Mouse (Mus musculus) ovary, adult 18-20 months (tissue): ENCODE data around the gene Ccdc110.

Source experiments
- DNase-seq: peaks from one replicate; pipeline ENCODE4 v3.0.0; 2022; ENCODE audit warnings: low spot score, mixed read lengths

Ccdc110 gene

DNA sequence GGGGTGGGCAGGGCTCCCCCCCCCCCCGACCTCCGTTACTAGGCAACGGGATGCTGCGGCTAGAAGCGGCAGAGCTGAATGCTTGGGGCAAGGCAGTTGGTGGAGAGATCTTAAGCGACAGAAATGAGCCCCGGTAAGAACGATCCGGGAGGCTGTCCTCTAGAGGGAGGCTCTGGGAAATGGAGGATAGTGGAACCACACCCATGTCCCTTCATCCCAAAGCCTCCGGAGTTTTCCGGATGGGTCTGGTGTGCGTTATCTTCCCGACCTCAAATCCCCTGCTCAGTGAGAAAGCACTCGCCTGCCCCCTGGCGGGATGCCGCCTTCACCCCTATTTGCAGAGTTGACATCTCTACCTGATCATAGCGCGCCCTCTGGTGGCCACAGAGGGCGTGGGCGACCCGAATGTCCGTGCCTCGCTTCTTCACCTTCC lies at the start of gene Ccdc110:
TSS of gene Ccdc110 (plus strand) at position 38 of the 433 bp plus-strand sequence.
- peak; percentile 79 for DNase-seq

DNA sequence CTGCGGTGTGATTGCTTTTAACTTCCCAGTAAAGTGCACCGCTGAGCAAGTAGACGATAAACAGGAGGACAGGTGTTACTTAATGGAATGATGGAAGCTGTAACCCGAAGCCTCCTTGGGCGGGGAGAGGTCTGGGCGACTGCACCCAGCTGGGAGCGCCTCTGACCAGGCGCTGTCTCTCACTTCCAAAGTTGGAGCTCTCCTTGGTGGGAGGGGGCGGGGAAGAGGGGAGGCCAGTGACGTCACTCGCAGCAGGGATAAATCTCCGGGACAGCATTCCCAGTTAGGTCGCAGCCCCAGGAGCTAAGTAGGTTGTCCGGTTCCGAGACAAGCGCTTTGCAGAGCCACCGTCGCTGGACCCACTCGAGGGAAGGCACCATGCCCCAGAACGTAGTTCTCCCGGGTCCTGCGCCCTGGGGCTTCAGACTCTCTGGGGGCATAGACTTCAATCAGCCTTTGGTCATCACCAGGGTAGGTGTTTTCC lies 49.2 kb upstream of the Ccdc110 start, which contains the start of gene Pdlim3:
TSS of gene Pdlim3 (plus strand) at position 260 of the 484 bp plus-strand sequence.
- DNase-seq, result peak; percentile 18

DNA sequence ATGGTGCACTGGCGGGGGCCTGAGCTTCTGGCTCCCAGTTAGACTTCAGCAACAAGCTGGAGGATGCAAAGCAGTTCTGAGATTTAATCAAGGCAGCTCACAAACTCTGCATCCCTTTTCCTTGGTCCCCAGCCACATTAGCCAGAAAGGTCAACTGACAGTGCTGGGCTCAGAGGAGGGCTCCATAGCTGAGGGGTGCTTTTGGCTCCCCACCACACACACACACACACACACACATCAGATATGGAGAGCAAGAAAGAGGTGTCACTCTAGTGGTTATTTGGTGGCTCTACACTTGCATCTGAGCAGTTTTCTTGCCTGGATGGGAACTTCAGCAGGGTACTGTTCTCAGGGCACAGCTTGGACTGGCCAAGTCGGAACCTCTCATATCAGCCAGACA lies 48.6 kb upstream of the Ccdc110 start:
- DNase-seq, result no peak

DNA sequence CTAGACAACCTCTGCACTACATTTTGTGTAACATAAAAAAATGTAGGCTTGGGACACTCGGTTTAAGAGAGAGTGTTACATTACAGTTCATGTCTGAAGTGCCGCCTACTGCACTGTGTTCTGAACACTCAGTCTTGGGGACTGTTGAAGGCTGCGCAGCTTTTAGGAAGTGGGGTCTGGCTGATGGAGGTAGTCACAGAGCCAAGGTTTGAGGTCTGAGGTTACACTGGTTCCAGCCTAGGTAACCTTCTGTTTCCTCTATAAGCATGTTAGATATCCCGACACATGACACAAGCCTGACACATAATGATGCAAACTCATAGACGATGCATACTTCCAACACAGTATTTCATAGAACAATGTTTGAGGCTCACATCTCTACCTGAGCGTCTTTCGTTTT lies 44.7 kb upstream of the Ccdc110 start:
- no peak for DNase-seq

DNA sequence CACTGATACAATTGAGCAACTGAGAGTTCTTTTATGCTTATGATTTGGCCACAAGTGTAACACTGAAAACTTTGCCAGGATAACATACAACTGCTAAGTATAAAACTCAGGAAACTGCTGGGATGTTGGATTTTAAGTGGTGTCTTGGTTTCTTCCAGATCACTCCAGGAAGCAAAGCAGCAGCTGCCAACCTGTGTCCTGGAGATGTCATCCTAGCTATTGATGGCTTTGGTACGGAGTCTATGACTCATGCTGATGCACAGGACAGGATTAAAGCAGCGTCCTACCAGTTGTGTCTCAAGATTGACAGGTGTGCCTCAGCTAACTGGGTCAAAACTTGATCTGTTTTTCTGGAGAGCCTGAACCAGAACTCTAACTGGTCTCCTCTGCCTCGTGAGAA lies 37.8 kb upstream of the Ccdc110 start:
- no peak for DNase-seq

DNA sequence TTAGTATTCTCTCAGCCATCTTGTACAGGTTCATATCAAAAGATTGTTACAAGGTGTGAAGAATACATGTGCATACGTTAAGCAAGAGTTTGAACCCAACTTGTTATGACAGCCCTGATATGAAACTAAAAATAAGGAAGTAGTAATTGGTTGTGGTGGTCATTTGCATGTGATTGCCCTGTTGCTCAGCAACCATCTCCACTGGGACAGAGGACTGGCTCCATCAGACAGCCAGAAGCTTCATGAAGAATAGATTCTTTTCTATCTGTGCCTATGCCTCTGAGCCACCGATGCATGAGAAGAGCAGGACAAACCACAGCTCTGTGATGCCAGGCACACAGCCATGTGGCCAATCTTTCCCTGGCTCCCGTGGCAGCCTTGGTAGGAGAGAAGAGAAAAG lies 34.6 kb upstream of the Ccdc110 start:
- DNase-seq, result no peak

DNA sequence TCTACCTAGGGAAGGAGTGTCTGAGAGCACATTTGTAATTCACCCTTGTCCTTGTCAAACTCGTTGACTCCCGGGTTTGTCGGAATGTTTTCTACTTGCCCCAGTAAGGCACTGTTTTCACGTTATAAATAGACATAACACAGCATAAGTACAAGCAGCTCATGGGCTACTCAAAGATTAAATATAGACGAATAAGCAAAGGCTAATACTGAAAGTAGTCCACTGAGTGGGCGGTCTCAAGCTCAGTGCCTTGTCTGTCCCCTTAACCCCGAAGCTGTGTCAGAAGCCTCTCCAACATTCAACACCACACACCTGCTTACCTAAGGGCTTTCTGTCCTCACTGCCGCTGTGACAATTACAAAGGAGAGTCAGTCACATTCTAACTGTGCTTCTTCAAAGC lies 32.8 kb upstream of the Ccdc110 start:
- DNase-seq, result no peak

DNA sequence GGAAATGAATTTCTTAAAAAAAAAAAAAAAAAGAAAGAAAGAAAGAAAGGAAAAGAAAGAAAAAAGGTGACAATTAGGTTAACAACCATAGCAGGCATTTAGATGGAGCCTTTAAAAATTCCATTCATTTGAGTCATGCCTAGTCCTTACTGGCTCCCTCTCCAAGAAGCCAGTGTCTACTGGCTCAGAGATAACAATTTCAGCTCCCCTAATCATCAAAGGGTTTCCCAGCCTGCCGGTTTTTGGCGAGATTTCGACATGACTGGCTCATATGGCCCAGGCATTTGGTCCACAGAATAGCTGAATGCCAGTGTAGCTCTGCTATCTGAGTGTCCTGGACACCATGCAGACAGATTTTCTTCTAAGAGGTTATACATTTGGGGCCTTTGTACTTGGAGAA lies 30.8 kb upstream of the Ccdc110 start:
- DNase-seq, result no peak

DNA sequence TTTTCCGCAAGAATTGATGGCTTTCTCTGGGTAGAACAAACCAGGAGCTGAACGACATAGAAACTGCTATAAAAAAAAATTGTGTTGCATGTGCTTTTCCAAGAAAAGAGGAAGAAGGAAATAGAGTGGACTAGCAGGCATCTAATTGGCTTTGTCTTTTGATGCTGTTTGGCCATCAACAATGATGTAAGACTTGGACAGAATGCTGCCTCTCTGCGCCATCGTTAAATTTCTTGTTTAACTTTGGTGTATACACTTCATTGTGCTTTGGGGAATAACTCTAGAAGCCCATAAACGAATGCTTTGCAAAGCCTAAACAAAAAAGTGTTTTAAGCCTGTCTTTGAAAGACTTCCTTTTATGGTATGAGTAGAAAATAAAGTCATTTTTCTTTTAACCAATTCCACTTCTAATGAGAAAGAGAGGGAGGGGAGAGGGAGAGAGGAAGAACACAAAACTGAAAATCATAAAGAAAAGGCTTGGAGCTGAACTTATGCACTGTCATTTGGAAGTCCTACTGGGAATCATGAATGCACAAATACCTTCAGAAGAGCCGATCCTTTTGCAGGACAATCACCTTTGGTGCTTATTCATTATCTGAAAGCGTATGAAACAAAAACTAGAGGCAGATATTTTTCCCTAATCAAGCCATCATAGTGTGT lies 28.7 kb upstream of the Ccdc110 start:
- DNase-seq, result no peak

DNA sequence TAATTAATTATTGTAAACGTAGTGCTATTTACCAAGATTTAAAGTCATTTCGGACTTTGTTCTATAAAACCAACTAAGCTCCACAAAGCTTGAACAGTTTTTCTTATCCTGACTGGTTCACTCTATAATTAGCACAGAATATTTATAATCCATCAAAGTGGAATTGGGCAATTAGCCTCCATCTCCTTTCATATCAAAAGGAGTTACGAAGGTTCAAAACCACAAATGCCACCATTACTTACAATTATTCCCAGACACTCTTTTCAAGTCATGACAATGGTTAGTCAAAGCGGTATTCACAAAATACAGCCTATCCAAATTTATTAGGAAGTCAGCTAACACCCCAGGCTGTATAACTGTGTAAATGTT lies 28.2 kb upstream of the Ccdc110 start:
- DNase-seq, result no peak

DNA sequence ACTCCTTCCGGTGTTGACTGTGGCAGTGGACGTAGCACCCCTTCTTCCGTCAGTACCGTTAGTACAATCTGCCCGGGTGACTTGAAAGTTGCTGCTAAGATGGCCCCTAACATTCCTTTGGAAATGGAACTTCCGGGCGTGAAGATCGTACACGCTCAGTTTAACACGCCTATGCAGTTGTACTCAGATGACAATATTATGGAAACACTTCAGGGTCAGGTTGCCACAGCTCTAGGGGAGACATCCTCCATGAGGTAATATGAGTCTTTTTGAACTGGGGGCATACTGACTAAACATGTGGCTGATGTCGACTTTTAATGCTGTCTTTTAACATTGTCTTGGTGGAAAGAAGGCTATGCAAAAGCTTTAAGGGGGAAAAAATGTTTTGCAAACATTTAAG lies 20.7 kb upstream of the Ccdc110 start:
- DNase-seq, result no peak

DNA sequence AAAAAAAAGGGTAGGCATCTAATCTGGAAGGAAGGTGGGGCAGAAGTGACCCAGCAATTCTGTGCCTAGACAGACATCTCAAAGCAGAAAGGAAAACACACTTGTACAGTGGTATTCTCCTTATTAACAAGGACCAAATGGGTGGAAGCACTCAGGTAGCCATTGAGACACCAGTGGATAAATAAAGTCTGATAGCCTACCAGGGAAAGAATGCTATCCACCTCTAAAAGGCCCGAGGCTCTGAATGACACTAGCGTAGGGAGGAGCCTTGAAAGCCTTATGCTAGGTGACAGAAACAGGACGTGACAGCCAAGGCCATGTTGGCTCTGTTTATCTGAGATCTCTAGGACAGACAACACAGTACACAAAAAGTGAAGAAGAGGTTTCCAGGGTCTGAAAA lies 17.9 kb upstream of the Ccdc110 start:
- DNase-seq, result no peak

DNA sequence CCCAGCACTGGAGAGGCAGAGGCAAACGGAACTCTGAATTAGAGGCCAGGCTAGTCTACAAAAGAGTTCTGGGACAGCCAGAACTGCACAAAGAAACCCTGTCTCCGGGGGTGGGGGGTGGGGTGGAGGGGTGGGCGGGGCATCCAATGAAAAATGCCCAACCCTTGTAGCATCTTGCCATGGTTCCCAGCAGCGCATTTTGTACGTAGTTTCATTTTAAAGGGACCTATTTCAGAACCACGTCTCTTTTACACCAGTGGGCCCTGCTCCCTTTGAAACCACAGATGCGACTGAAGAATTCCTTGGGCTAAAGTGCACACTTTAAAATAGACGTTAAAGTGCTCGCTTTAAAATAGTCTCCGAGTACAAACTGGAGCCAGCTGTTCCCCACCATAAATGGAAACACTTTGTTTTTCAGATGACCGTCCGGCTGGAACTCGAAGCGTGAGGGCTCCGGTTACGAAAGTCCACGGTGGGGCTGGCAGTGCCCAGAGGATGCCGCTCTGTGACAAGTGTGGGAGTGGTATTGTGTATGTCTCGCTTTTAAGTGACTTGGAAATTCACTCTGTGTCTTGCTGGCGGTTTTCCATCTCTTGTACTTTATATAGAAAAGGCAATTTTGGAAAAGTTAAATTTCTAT lies 17.3 kb upstream of the Ccdc110 start:
- DNase-seq, result no peak

DNA sequence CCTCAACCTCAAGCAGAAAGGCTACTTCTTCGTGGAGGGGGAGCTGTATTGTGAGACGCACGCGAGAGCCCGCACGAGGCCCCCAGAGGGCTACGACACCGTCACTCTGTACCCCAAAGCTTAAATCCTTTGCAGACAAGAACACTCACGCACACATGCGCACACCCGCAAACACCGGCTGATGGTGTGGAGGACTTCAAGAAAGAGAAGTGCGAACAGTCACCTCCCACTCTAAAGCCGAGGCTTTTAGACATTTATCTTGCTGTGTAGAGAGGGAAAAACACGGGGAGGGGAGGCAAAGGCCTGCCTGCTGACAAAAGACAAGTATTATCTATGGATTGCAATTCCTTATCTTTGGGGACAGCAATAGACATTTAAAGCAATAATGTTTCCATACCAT lies 15.5 kb upstream of the Ccdc110 start:
- no peak for DNase-seq

DNA sequence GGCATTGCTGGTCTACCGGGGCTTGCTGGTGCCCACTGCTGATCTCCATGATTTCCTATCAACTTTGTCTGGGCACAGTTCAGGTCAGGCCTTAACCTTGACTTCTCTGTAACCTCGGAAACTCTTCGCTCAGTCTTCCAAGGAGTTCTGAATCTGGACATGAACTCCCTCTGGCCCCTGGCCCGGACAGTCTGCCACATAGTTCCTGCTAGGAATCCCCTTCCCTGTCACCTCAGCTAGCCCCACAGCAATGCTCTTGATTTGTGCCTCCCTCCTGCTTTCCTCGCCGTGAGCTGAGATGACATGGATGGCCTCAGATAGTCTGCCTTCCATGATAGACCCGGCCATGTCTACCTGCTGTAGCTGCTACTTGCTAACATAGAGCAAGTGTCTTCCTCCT lies 14.0 kb upstream of the Ccdc110 start:
- DNase-seq, result no peak

DNA sequence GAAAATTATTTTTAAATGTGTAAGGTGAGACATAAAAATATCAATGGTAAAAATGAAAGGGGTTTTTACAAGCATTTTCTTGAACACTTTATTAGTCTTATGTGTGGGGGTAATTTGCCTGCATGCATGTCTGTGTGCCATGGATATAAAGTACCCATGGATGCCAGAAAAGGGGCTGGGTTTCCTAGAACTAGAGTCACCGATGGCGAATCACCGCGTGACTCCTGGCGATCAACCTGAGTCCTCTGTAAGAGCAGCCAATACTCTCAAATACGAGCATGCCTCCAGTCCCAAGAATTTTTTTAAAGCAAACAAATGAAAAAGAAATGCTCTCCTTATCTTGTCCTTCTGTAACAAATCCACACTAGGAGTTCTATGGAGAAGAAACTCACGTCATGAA lies 12.3 kb upstream of the Ccdc110 start:
- no peak for DNase-seq

DNA sequence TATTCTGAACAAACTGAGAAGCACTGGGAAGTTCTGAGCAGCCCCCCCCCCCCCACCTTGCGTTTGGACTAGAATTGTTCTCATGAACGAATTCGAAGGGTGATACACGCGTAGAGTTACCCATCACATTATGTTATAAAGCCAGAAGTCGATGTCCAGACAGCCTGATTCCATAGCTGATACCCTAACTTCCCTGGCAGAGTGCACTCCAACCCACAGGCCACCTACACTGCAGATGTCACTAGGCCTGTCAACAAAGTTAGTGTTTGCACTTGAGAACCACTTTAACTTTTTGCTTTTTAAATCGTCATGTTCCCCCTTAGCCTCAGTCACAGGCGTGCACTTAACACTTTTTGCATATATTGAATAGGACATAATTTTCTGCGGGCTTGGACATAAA lies 2.6 kb downstream of the Ccdc110 start:
- no peak for DNase-seq

DNA sequence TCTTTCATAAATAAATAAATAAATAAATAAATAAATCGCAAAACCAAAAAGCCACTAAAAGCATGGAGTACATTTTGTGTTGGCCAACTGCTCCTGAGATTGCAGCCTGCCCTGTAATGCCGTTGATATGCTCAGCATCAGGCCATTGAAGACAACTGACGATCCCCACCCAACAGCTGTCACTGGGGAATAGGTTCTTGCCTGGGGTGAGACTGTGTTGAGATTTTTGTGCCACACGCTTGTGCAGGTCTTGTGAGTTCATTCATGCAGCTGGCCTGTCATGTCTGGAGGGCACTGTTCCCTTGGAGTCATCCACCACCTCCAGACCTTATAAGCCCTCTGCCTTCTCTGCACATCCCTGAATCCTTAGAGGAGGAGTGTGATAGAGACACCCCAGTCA lies 11.9 kb downstream of the Ccdc110 start:
- DNase-seq, result no peak

DNA sequence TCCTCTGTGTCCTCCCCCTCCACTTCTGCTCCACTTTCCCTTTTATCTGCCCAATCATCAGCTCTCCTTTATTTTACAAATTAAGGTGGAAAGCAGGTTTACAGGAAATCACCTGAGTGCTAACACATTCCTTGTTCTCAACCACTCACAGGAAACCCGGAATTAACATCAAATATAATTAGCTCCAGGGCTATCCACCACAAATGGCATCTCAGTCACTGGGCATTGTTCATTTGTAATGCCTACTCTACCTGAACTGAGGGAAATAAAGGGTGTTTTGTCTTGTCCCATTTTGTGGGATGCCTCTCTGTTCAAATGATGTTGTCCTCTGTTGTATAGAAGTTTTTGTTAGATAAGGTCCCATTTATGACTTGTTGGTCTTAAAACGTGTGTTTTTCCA lies 16.2 kb downstream of the Ccdc110 start:
- DNase-seq, result no peak

DNA sequence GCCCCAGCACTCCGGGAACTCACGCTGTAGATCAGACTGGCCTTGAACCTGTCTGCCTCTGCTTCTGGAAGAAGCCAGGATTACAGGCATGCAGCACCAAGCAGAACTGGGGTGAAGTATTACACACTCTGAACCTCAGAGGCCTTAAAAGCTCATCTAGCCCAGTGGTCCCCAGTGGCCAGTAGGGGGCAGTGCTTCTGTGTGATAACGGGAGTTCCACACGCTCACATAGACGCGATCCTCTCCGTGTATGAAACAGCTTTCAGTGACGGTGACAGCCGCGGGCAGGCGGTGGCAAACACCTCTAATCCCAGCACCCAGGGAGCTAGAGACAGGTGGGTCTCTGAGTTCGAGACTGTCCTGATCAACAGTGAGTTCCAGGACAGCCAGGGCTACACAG lies 36.5 kb downstream of the Ccdc110 start:
- no peak for DNase-seq

DNA sequence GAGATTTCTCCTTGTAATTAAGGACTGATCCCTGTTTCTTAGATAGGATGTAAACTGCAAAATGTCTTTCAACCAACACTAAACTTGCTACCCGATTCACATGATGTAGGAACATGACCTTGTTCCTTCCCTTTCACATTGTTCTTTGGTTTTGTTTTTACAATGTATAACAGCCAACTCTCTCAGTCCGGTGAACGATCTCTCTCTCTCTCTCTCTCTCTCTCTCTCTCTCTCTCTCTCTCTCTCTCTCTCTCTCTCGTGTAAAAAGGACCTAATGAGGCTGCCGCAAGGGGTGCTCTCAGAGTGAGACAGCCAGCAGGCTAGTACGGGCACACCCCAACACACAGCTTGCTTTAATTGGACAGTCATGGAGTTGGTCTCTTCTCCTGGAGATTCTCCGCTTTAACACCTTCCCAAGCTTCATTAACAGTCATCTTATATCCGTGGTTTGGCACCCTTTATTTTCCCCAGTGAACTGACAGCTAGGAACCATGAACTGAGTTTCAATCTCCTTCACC lies 39.6 kb downstream of the Ccdc110 start:
- DNase-seq, result no peak

DNA sequence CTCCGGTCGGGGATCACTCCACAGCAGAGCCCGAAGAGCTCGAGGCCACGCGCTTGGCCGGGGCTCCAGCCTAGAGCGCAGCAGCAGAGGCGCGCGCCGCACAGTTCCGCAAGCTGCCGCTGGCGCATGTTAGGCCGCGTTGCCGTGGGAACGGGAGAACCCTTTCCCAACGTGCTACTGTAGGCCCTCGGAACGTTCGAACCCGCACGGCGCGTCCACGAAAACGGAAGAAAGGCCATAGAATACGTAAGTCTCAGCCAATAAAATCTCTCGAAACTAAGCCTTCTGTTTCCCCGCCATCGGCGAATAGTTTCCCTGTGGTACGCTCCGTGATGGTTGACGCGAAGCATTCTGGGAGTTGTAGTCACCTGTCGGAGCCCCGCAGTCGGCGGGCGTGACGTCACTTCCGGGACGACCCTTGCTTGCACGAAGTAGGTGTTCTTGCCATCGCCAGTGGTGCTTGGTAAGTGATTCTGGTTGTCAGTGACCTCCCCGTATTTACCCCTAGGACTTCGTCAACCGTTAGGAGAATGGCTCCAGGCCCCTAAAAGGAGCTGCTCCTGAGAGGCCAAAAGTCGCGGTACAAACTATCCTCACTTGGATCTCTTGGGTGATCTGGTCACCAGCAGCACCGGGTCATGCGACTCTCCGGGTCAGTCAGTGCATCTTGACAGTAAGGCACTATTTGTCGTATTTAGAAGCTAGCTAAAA lies 40.9 kb downstream of the Ccdc110 start, which contains the start of the genes 1700029J07Rik and Ufsp2:
TSS of gene 1700029J07Rik (minus strand) at position 127 of the 711 bp plus-strand sequence.
TSS of gene Ufsp2 (plus strand) at position 403 of the 711 bp plus-strand sequence.
- DNase-seq, result peak; percentile 94
